Mouse (Mus musculus) olfactory bulb, adult 2 months (tissue): ENCODE measurements at regions not wholly inside any gene's neighbourhood (a gene's known extent, or its start where the extent isn't known, plus 50 kb on each side); places are given as distances from the start of the nearest gene placed in this dataset.

ENCODE experiments used
- H3K27ac ChIP-seq: fragments of 200-500 bp; 2 replicates; pipeline ENCODE4 v1.5.1; 2012; ENCODE audit warnings: low read depth, low read length; ENCODE audit not compliant: insufficient read depth
- H3K4me1 ChIP-seq: fragments of 200-500 bp; 2 replicates; pipeline ENCODE4 v1.6.1; 2012; ENCODE audit warnings: low read length; ENCODE audit not compliant: control insufficient read depth, insufficient read depth
- H3K4me3 ChIP-seq: fragments of 200-500 bp; 2 replicates; pipeline ENCODE4 v1.5.1; 2012; ENCODE audit warnings: mild to moderate bottlenecking, low read depth, low read length, moderate library complexity; ENCODE audit not compliant: insufficient read depth
- CTCF ChIP-seq: fragments of 200-500 bp; IDR thresholded peaks from 2 replicates; pipeline ENCODE4 v1.5.1; 2012; ENCODE audit warnings: low read depth, mild to moderate bottlenecking, low read length, moderate library complexity; ENCODE audit not compliant: insufficient read depth
- POLR2A ChIP-seq: fragments of 200-500 bp; IDR thresholded peaks from 2 replicates; pipeline ENCODE4 v1.6.1; 2012; ENCODE audit warnings: mild to moderate bottlenecking, low read depth, low read length, moderate library complexity; ENCODE audit not compliant: insufficient read depth
- WGBS: fragments of 180-500 bp; shearing (Covaris S2); methylation state at CpG from one replicate; pipeline ENCODE4 v1.1.7; 2018; 5-methylcytosine and 5-hydroxymethylcytosine counted together

DNA sequence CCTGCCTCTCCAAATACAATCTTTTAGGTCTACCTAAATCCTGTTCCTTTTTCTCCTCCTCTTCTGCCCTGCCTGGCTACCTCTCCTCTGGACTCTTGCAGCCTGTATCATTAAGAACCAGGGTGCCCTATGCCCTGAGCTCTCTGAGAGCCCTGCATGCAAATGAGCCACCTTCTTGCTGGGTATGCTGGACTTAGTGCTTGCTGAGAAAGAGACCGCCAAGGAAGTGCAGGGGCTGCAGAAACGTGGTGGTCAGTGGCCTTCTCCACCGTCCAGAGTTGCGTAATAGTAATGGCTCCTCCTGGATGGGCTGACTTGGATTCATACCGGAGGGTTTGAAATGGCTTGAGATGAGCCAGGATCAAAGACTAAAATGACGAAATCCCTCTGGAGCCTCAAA lies 86.9 kb upstream of the Dlx2 start:
- TF ChIP-seq CTCF (no peak), POLR2A (no peak)
- peaks cover 16% of the 10 kb centered on the region for H3K4me1 ChIP-seq
- 83% methylated on average over 6 of the region's 6 CpGs for WGBS

DNA sequence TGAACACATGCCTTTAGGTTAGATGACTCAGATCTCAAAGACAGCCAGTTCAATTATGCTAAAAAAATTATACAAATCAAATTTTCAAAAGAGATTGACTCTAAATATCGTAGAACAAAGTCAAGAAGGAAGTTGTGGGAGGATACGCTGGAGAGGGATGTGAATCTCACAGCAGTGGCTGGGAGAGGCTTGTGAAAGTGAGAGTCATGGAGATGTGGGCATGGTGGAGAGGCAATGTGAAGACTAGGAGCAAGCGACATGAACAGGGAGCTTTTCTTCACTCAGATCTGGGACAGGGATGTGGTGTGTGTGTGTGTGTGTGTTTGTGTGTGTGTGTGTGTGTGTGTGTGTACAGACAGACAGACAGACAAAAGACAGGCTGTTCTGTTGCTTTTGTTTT lies 87.9 kb upstream of the Dlx2 start:
- Histone ChIP-seq H3K4me1 (peaks cover 9% of the 10 kb centered on the region), H3K4me3 (no peak overlapping the region), H3K27ac (no peak overlapping the region)
- no peak for TF ChIP-seq CTCF
- no peak for TF ChIP-seq POLR2A
- WGBS = 65% methylated on average over 3 of the region's 3 CpGs

More for the DNA sequence above, 86.9 kb upstream of the Dlx2 start:
- H3K4me3 ChIP-seq = no peak overlapping the region
- no peak overlapping the region for H3K27ac ChIP-seq

DNA sequence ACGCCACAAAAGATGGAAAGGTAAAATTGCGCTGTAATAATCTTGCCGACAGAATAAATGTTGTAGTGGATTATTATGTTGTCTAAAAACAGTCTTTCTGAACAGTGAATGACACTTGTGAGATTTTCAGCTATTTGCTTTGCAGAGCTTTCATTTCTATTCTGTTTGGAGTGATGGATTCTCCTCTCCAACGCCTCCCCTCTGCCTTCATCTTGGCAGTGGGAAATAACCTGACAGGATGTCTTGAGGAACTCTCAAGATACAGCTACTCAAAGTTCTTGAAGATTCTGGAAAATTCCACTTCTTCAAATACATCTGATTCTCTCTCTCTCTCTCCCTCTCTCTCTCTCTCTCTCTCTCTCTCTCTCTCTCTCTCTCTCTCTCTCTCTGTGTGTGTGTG lies 89.6 kb upstream of the Dlx2 start:
- H3K4me1 ChIP-seq = peaks cover 6% of the 10 kb centered on the region
- H3K27ac ChIP-seq = 0 out of 2 replicates have a peak overlapping the region, but pooled peaks have one; percentile 2
- TF ChIP-seq POLR2A = no peak
- no peak for TF ChIP-seq CTCF
- 74% methylated on average over 4 of the region's 4 CpGs for WGBS
- no peak overlapping the region for H3K4me3 ChIP-seq

DNA sequence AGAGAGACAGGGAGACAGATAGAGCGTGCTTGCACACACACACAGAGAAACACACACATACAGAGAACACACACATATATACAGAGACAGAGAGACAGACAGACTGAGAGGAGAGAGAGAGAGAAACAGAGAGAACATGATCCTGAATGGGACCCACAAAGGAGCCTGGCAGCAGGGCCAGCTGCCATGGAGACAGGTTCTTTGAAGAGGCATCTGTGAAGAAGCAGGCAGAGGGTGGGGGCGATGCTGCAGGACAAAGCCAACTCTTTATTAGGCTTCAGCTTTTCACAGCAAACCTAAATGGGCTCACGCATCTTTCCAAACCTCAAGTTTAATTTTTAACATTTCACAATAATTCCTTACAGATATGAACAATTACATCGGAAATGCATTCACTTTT lies 90.0 kb upstream of the Dlx2 start:
- Histone ChIP-seq H3K27ac (0 out of 2 replicates have a peak overlapping the region, but pooled peaks have one; percentile 2), H3K4me1 (peaks cover 6% of the 10 kb centered on the region), H3K4me3 (no peak overlapping the region)
- 54% methylated on average over 4 of the region's 4 CpGs for WGBS
- TF ChIP-seq CTCF (no peak), POLR2A (no peak)

DNA sequence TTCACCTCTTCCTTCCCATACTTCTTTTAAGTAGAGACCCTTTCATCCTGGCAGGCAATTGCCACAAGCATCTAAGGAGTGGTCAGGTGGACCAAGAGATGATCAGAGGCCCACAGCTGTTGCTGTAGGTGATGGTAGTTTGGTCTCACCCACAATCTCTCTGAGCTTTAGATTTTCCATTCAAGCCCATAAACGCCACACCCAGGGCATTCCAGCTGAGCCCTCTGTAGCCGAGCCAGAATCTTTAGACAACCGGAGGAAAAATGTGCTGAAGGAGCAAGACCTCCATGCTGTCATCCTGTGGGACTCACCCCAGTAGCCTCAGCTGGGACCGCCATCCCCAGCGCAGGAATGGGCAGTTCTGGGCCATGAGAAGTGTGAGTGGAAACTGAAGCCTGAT lies 93.7 kb upstream of the Dlx2 start:
- TF ChIP-seq CTCF (no peak), POLR2A (no peak)
- WGBS = 82% methylated on average over 5 of the region's 5 CpGs
- Histone ChIP-seq H3K4me1 (peaks cover 13% of the 10 kb centered on the region), H3K27ac (no peak overlapping the region), H3K4me3 (no peak overlapping the region)

DNA sequence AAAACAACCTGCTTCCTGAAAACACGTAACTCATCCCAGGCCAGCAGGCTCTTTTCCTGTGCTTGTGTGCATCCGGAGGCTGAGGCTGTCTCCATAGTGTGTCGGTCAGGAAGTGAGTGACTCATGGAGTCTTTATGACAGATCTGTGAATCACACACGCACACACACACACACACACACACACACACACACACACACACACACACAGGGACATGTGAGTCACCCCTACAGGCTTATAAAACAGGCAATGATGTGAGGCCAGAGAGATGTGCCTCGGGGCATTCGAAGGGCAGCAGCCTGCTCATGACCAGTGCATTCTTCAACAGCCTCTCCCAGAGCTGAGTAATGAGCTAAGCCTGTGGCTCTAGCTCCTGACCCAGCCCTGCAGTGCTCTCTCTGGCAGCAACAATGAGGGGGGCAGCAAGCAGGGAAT lies 97.5 kb upstream of the Dlx2 start:
- H3K27ac ChIP-seq = peak overlapping the region; percentile 75; the same call in 1 of the 2 replicates
- WGBS = 25% methylated on average over 6 of the region's 6 CpGs
- H3K4me1 ChIP-seq = peaks cover 8% of the 10 kb centered on the region
- H3K4me3 ChIP-seq = no peak overlapping the region
- TF ChIP-seq CTCF (no peak), POLR2A (no peak)

DNA sequence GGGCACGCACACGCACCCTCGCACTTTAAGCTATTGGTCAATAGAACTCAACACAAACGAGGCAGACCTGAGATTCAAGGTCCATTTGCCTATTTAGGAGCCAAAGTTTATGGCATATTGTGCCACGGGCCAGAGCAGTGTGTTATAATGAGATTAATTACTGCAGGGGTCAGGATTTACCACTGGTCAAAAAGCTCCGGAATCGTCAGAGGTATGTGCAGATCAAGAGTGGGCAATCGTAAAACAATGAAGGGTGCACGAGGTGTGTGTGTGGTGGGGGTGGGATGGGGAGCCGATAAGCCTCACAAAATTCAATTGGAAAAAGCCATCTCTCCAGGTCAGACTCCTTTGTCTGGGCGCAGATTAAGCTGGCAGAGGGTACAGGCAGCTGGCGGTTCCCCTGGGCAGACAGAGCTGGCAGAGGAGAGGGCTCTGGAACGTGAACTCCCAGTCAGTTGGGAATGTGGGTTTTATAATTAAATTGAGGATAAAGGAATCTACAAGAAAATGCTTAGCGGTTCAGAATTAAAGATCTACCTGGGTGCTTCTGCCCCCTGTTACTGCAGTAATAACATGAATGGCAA lies 97.4 kb upstream of the Itga6 start:
- H3K4me3 ChIP-seq = no peak overlapping the region
- H3K4me1 ChIP-seq = peaks cover 10% of the 10 kb centered on the region
- 65% methylated on average over 14 of the region's 14 CpGs for WGBS
- TF ChIP-seq CTCF = no peak
- TF ChIP-seq POLR2A = no peak
- no peak overlapping the region for H3K27ac ChIP-seq

DNA sequence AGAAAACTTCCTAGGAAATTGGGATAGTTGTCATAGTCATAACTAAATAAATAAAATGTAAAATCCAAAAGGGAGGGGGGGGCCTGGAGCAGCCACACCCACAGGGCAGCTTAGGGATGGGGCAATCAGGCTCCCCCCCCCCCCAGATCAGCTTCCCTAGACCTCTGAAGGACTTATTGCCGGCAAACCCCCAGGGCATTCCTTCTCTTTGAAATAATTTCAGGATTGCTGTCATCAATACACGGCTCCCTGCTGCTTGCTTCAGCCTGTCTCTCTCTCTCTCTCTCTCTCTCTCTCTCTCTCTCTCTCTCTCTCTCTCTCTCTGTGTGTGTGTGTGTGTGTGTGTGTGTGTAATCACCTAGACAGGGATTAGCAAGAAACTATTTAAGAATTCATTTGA lies 93.8 kb upstream of the Itga6 start:
- TF ChIP-seq POLR2A = no peak
- no peak for TF ChIP-seq CTCF
- Histone ChIP-seq H3K27ac (no peak overlapping the region), H3K4me3 (no peak overlapping the region), H3K4me1 (peaks cover 18% of the 10 kb centered on the region)
- 65% methylated on average over 2 of the region's 2 CpGs for WGBS

DNA sequence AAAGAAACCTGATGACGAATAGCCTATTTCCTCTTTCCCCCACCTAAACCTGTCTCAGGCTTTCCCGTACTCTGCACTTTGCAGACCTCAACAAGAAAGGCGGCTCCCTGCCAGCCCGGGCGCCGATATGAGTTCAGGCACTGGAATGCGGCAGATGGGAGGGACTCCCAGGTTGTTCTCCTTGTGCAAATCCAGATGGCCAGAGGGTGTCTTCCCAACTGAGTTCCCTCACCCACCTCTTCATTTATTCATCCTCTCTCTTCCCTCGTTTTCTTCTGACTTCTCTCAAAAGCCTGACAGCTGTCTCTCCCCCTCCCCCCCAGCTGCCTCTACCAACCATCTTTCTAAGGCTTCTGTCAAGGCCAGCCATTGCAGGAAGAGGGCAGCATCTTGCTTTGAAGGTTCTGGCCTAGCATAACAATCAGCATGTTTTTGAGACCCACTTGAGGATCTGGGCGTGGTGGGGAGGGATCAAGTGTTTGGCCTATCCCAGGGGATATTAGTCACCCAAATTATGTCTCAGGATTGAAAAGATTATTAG lies 93.1 kb upstream of the Itga6 start:
- 36% methylated on average over 9 of the region's 9 CpGs for WGBS
- no peak overlapping the region for H3K4me3 ChIP-seq
- no peak overlapping the region for H3K27ac ChIP-seq
- TF ChIP-seq CTCF = no peak
- TF ChIP-seq POLR2A = no peak
- H3K4me1 ChIP-seq = peaks cover 19% of the 10 kb centered on the region

DNA sequence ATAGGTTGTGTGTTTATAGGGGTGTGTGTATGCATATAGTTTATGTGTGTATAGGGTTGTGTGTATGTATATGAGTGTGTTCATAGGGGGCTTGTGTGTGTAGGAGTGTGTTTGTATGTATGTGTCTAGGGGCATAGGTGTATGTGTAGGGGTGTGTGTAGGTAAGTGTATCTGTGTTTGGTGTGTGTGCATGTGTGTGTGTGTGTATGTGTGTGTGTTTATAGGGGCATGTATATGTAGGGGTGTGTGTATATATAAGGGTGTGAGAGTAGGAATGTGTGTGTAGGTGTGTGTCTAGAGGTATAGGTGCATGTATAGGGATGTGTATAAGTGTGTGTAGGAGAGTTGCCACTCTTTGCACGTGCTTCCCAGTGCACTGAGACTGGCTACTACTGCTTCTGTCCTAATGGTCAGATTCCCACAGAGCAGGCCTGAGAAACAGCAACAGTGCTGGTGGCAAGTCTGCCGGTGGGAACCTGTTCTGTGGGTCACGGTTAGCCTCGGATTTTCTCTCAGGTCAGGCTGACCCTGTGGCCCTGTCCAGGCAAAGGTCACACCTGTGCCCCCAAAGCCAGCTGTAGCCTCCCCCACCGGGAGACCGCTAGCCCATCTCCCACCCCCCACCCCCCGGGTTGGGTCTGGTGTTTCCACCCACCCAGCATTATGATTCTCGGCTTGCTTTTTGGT lies 90.5 kb upstream of the Itga6 start:
- Histone ChIP-seq H3K4me3 (no peak overlapping the region), H3K4me1 (peaks cover 17% of the 10 kb centered on the region), H3K27ac (no peak overlapping the region)
- no peak for TF ChIP-seq POLR2A
- TF ChIP-seq CTCF = no peak
- 42% methylated on average over 8 of the region's 8 CpGs for WGBS
